Mouse (Mus musculus) spleen, adult 2 months (tissue): ENCODE results near the gene Tyw1. TPM values are rescaled to one million over a fixed set of nuclear protein-coding genes. Genes with fewer than 3 reads are reported as not detected.

Source experiments
- DNase-seq, 2 experiments: peaks; one replicate each; pipeline versions ENCODE4 v3.0.0 to v3.0.0-alpha.2; 2012 to 2021; ENCODE audit warnings: low spot score in 2 of 2, low read depth in 1 of 2
- H3K27ac ChIP-seq: fragments of 200-500 bp; 2 replicates; pipeline ENCODE4 v1.5.1; 2012; ENCODE audit warnings: low read length, inconsistent platforms; ENCODE audit not compliant: insufficient read depth
- H3K27me3 ChIP-seq: fragments of 200-500 bp; 2 replicates; pipeline ENCODE4 v1.6.1; 2012; ENCODE audit warnings: mild to moderate bottlenecking, moderate library complexity, low read length, inconsistent platforms; ENCODE audit not compliant: control insufficient read depth, insufficient read depth
- H3K36me3 ChIP-seq: fragments of 200-500 bp; 2 replicates; pipeline ENCODE4 v1.6.1; 2012; ENCODE audit warnings: mild to moderate bottlenecking, low read length, inconsistent platforms; ENCODE audit not compliant: control insufficient read depth, insufficient read depth
- H3K4me1 ChIP-seq: fragments of 200-500 bp; 2 replicates; pipeline ENCODE4 v1.6.1; 2011; ENCODE audit warnings: inconsistent platforms; ENCODE audit not compliant: control insufficient read depth, insufficient read depth, insufficient read length
- H3K4me3 ChIP-seq: fragments of 200-500 bp; 2 replicates; pipeline ENCODE4 v1.5.1; 2011; ENCODE audit warnings: mild to moderate bottlenecking, inconsistent platforms; ENCODE audit not compliant: insufficient read depth, insufficient read length; ENCODE audit errors: extremely low read depth
- CTCF ChIP-seq: fragments of 200-500 bp; IDR thresholded peaks from 2 replicates; pipeline ENCODE4 v1.5.1; 2011; ENCODE audit warnings: mild to moderate bottlenecking, inconsistent platforms; ENCODE audit not compliant: insufficient read depth, insufficient read length, insufficient replicate concordance; ENCODE audit errors: extremely low read depth
- POLR2A ChIP-seq: fragments of 200-500 bp; IDR thresholded peaks from 2 replicates; pipeline ENCODE4 v1.6.1; 2011; ENCODE audit warnings: low read depth, low read length, inconsistent platforms
- WGBS: fragments of 180-500 bp; shearing (Covaris S2); methylation state at CpG from one replicate; pipeline ENCODE4 v1.1.7; 2018; 5-methylcytosine and 5-hydroxymethylcytosine counted together
- polyA plus RNA-seq: library from polyadenylated mRNA; depleted of rRNA; stranded (reverse); fragments of >200 nt; gene quantifications from 2 replicates; pipeline ENCODE4 v1.2.3, GENCODE M21; 2012

Tyw1 gene
- polyA plus RNA-seq, 1 experiment, result 9.0 TPM

GRCm38 (mm10) chr5:130293941-130294340, 38.5 kb downstream of the Tyw1 start:
- DNase-seq, result no peak
- no peak for TF ChIP-seq POLR2A
- TF ChIP-seq CTCF, result no peak
- H3K27ac ChIP-seq, result no peak overlapping the region
- WGBS, result 96% methylated on average over 5 of the region's 5 CpGs
- no peaks in the 10 kb centered on the region for H3K4me1 ChIP-seq
- H3K4me3 ChIP-seq, result no peak overlapping the region
- peaks cover 20% of the 10 kb centered on the region for H3K36me3 ChIP-seq
- H3K27me3 ChIP-seq, result no peaks in the 10 kb centered on the region

DNA sequence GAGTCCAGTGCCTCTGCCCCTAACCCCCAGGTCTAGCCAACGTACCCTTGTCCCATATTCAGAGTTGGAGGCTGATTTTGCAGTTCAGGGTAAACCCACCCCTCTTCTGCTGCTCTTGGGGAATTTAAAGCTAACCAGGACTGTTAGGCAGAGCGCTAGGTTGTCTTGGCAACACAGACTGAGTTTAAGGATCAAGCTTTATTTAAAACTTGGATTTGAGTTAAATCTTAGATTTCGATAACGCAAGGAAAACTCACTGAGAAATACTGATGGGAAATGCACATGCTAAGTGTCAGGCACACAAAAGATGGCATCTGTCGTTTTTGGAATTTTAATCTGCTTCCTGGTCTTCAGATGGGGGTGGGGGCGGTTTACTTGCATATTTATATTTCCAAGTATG, 39.2 kb downstream of the Tyw1 start:
- Histone ChIP-seq H3K27ac (no peak overlapping the region), H3K4me3 (no peak overlapping the region), H3K4me1 (no peaks in the 10 kb centered on the region), H3K27me3 (no peaks in the 10 kb centered on the region), H3K36me3 (peaks cover 19% of the 10 kb centered on the region)
- 90% methylated on average over 6 of the region's 6 CpGs for WGBS
- TF ChIP-seq CTCF (no peak), POLR2A (no peak)
- no peak for DNase-seq

DNA sequence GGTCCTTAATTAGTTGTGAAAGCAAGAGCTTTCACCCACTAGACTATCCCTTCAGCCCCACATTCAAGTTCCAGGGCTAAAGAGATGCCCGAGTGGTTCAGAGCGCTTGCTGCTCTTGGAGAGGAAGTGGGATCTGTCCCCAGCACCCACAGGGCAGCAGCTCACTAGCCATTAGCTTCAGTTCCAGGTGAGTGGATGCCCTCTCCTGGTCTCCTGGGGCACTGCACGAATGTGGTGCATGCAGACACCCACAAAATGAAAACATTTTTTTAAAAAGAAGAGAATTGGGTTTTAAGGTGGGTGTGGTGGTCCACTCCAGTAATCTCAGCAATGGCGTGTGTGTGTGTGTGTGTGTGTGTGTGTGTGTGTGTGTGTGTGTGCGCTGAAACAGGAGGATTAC, 40.7 kb downstream of the Tyw1 start:
- Histone ChIP-seq H3K4me3 (no peak overlapping the region), H3K4me1 (no peaks in the 10 kb centered on the region), H3K27ac (no peak overlapping the region), H3K27me3 (no peaks in the 10 kb centered on the region), H3K36me3 (peaks cover 23% of the 10 kb centered on the region)
- DNase-seq, result no peak
- WGBS, result 91% methylated on average over 5 of the region's 5 CpGs
- TF ChIP-seq CTCF, result no peak
- no peak for TF ChIP-seq POLR2A

- H3K36me3 ChIP-seq, result peaks cover 22% of the 10 kb centered on the region
- H3K4me1 ChIP-seq, result no peaks in the 10 kb centered on the region
- no peaks in the 10 kb centered on the region for H3K27me3 ChIP-seq
- H3K27ac ChIP-seq, result no peak overlapping the region
- TF ChIP-seq POLR2A (no peak), CTCF (no peak)
- no peak overlapping the region for H3K4me3 ChIP-seq
- WGBS, result 95% methylated on average over 9 of the region's 9 CpGs
- no peak for DNase-seq
Observed at GRCm38 (mm10) chr5:130298831-130299460, 43.5 kb downstream of the Tyw1 start.

DNA sequence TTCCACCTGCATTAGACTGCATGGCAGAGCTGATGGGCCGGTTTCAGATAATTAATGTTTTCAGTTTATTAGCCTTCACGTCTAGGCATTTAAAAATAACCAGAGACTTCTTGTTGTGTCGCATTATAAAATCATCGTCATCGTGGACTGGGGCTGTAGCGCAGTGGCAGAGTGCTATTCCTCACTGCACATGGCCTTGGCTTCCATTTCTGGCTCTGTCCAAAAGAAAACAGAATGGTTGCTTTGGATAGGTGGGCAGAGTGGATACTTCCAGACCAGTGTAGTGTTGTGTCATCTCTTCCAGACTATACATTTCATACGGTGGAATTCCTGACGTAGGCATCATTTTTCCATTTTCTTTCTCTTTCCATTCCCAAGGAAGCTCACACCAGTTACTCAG, 44.1 kb downstream of the Tyw1 start:
- no peak for DNase-seq
- no peak overlapping the region for H3K27ac ChIP-seq
- 95% methylated on average over 8 of the region's 8 CpGs for WGBS
- H3K4me3 ChIP-seq, result no peak overlapping the region
- H3K27me3 ChIP-seq, result no peaks in the 10 kb centered on the region
- no peaks in the 10 kb centered on the region for H3K4me1 ChIP-seq
- H3K36me3 ChIP-seq, result peaks cover 24% of the 10 kb centered on the region
- no peak for TF ChIP-seq POLR2A
- TF ChIP-seq CTCF, result no peak

DNA sequence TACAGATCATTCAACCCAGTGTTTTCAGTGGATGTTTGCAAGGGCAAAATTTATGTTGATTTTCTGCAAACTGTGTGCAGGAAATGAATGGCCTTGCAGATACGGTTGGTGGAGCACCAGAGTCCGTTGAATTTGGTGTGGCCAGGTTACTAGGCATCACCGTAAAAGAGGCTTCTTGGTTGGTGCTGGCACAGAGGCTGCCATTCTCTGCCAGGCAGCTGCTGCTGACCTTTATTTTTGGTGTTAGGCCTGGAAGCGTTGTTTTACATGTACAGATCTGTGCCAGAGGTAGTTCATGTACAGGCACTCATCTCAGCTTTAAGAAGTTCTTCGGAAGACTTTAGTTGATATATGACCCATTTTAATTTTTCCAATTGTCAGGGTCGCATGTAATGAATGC, 48.2 kb downstream of the Tyw1 start:
- no peak overlapping the region for H3K4me3 ChIP-seq
- TF ChIP-seq CTCF (no peak), POLR2A (no peak)
- H3K4me1 ChIP-seq, result no peaks in the 10 kb centered on the region
- H3K27ac ChIP-seq, result no peak overlapping the region
- H3K27me3 ChIP-seq, result no peaks in the 10 kb centered on the region
- DNase-seq, result no peak
- 94% methylated on average over 6 of the region's 6 CpGs for WGBS
- H3K36me3 ChIP-seq, result peaks cover 23% of the 10 kb centered on the region

DNA sequence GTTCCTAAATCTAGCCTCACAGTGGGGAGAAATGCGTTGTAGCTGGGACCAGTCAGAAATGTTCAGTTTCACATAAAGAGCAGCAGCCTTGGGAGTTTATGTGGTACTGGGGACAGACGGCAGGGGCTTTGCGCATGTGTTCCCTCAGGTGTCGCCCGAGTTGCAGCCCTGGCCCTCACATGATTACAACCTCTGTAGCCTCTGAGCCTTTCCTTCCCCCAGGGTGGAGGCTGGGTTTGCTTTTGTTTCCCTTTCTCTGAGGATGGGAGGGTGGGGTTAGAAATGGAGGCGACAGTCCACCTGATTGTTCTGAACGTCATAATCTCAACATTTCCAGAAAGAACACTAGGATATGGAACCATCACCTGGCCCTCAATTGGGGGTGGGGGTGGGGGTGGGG, 52.5 kb downstream of the Tyw1 start:
- DNase-seq, result no peak
- no peak overlapping the region for H3K4me3 ChIP-seq
- TF ChIP-seq POLR2A (no peak), CTCF (no peak)
- H3K36me3 ChIP-seq, result peaks cover 11% of the 10 kb centered on the region
- WGBS, result 88% methylated on average over 7 of the region's 7 CpGs
- H3K27ac ChIP-seq, result no peak overlapping the region
- H3K4me1 ChIP-seq, result no peaks in the 10 kb centered on the region
- H3K27me3 ChIP-seq, result no peaks in the 10 kb centered on the region
